Mouse (Mus musculus): ENCODE data around the gene Serpinb6a.

Gene Serpinb6a

DNA sequence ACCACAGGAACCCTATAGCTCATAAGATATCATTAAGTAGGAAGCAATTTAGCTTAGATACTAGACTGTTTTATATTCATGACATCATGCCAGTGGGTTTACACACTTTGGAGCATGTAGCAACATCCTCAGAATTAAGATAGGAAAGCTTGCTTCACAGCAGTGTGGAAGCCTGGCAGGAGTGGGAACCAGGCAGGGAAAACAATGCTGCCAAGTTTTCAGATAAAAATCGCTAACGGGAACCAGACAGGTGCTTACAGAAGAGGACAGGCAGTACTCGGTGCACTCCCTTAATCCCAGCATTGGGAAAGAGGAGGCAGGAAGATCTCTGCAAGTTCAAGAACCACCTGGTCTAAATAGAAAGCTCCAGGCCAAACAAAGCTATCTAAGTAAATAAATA lies 95.8 kb downstream of the Serpinb6a start:
- no peak for DNase-seq (ENCODE audit: low read depth)

GRCm38 (mm10) chr13:33905176-33905954 lies 97.2 kb downstream of the Serpinb6a start, which contains the start of gene Serpinb6c:
Serpinb6c (minus strand) TSS chr13:33905708.
- no peak for DNase-seq (ENCODE audit: low read depth)

DNA sequence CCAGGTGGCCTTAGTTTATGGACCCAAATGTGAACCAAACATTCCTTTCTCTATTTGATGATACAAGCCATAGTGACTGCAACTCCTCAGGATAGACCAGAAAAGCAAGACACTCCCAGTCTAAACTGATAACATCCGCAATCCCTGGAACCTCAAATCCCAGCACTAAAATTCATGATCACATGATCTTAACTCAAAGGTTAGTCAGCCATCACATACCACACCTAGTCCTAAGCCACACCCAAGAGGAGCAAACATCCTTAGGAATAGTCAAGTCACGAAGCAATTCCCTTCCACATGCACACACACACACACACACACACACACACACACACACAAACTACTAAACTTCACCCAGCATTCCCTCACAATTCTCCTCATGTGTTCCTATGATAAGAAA lies 99.3 kb downstream of the Serpinb6a start:
- no peak for DNase-seq (ENCODE audit: low read depth)

DNA sequence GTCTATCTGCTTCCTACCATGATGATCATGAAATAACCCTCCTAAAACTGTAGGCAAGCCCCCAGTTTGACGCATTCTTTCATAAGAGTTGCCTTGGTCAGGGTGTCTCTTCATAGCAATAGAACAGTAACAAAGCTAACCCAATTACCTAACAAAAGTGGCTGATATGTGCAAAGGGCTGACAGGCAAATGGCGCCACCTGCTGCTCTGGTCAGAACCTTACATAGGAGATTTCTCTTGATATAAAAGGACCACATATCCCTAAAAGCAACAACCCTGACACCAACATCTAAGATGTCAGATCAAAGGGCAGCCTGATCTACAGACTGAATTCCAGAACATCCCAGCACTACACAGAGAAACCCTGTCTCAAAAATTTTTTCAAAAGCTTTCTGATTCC lies 108.4 kb downstream of the Serpinb6a start:
- DNase-seq (ENCODE audit: low read depth) = peak; percentile 65
